Mouse (Mus musculus) liver, adult 2 months (tissue): ENCODE results near the gene Taar7d. TPM values are rescaled to one million over a fixed set of nuclear protein-coding genes. Genes with fewer than 3 reads are reported as not detected.

Source experiments
- DNase-seq: peaks from one replicate; pipeline ENCODE4 v3.0.0-alpha.2; 2011; ENCODE audit warnings: low read depth, low spot score; ENCODE audit errors: extremely low read depth
- H3K27ac ChIP-seq: fragments of 200-500 bp; replicated peaks from 2 replicates; pipeline ENCODE4 v1.5.1; 2012; ENCODE audit warnings: low read depth, mild to moderate bottlenecking, control low read depth, inconsistent platforms, low read length; ENCODE audit not compliant: insufficient read depth
- H3K27me3 ChIP-seq: fragments of 200-500 bp; 2 replicates; pipeline ENCODE4 v1.6.1; 2012; ENCODE audit warnings: mild to moderate bottlenecking, moderate library complexity, low read length, inconsistent platforms; ENCODE audit not compliant: control insufficient read depth, insufficient read depth
- H3K36me3 ChIP-seq: fragments of 200-500 bp; 2 replicates; pipeline ENCODE4 v1.6.1; 2012; ENCODE audit warnings: low read length, inconsistent platforms; ENCODE audit not compliant: control insufficient read depth, insufficient read depth
- H3K4me1 ChIP-seq: fragments of 200-500 bp; 2 replicates; pipeline ENCODE4 v1.6.1; 2011; ENCODE audit warnings: low read length; ENCODE audit not compliant: control insufficient read depth, insufficient read depth
- H3K4me3 ChIP-seq: fragments of 200-500 bp; 2 replicates; pipeline ENCODE4 v1.5.1; 2011; ENCODE audit warnings: low read depth, mild to moderate bottlenecking, control low read depth, low read length, moderate library complexity; ENCODE audit not compliant: insufficient read depth
- H3K79me2 ChIP-seq: fragments of 200-500 bp; 2 replicates; pipeline ENCODE4 v1.6.1; 2012; ENCODE audit warnings: inconsistent platforms, mild to moderate bottlenecking, low read length, moderate library complexity; ENCODE audit not compliant: control insufficient read depth, insufficient read depth
- H3K9ac ChIP-seq: fragments of 200-500 bp; 2 replicates; pipeline ENCODE4 v1.6.1; 2012; ENCODE audit warnings: low read depth, mild to moderate bottlenecking, control low read depth, inconsistent platforms, low read length
- CTCF ChIP-seq: fragments of 200-500 bp; IDR thresholded peaks from 2 replicates; pipeline ENCODE4 v1.5.1; 2011; ENCODE audit warnings: low read depth, low read length, control low read depth
- POLR2A ChIP-seq: fragments of 200-500 bp; IDR thresholded peaks from 2 replicates; pipeline ENCODE4 v1.6.1; 2011; ENCODE audit warnings: low read length, control low read depth; ENCODE audit not compliant: insufficient read depth; ENCODE audit errors: extremely low read depth
- WGBS: fragments of 180-500 bp; shearing (Covaris S2); methylation state at CpG from one replicate; pipeline ENCODE4 v1.1.7; 2018; 5-methylcytosine and 5-hydroxymethylcytosine counted together
- polyA plus RNA-seq: library from polyadenylated mRNA; depleted of rRNA; stranded (reverse); fragments of >200 nt; gene quantifications from 2 replicates; pipeline ENCODE4 v1.2.3, GENCODE M21; 2012
- total RNA-seq: library from RNA; depleted of rRNA; stranded (reverse); fragments of >200 nt; gene quantifications from 2 replicates; pipeline ENCODE4 v1.2.3, GENCODE M21; 2014

Gene Taar7d
- total and polyA plus RNA-seq, 2 experiments = not detected

GRCm38 (mm10) chr10:23999639-24000038, 27.4 kb upstream of the Taar7d start, which contains the start of gene Taar7b:
Taar7b (plus strand) TSS chr10:23999939.
- WGBS = 84% methylated on average over 1 of the region's 1 CpGs
- H3K4me3 ChIP-seq = no peak within 1 kb of the TSS
- H3K27ac ChIP-seq = no peak within 1 kb of the TSS
- no peak within 1 kb of the TSS for H3K9ac ChIP-seq
- H3K27me3 ChIP-seq = no peaks in the 10 kb centered on the region
- H3K79me2 ChIP-seq = no peaks in the 10 kb centered on the region
- no peak for TF ChIP-seq POLR2A
- no peaks in the 10 kb centered on the region for H3K36me3 ChIP-seq
- H3K4me1 ChIP-seq = no peaks in the 10 kb centered on the region
- DNase-seq = no peak

- no peak for DNase-seq
- H3K27ac ChIP-seq = no peak overlapping the region
- H3K9ac ChIP-seq = no peak overlapping the region
- H3K4me3 ChIP-seq = no peak overlapping the region
- WGBS = 79% methylated on average over 1 of the region's 1 CpGs
- H3K79me2 ChIP-seq = no peaks in the 10 kb centered on the region
- H3K36me3 ChIP-seq = no peaks in the 10 kb centered on the region
- no peak for TF ChIP-seq CTCF
- no peak for TF ChIP-seq POLR2A
- H3K27me3 ChIP-seq = no peaks in the 10 kb centered on the region
- no peaks in the 10 kb centered on the region for H3K4me1 ChIP-seq
These were observed 20.6 kb upstream of the Taar7d start for GRCm38 (mm10) chr10:24006442-24006841.

- WGBS = 56% methylated on average over 2 of the region's 2 CpGs
- H3K27ac ChIP-seq = no peak overlapping the region
- H3K36me3 ChIP-seq = no peaks in the 10 kb centered on the region
- no peaks in the 10 kb centered on the region for H3K27me3 ChIP-seq
- H3K79me2 ChIP-seq = no peaks in the 10 kb centered on the region
- no peak overlapping the region for H3K4me3 ChIP-seq
- no peak overlapping the region for H3K9ac ChIP-seq
- TF ChIP-seq POLR2A (no peak), CTCF (no peak)
- DNase-seq = no peak
- H3K4me1 ChIP-seq = no peaks in the 10 kb centered on the region
These were observed 20.0 kb upstream of the Taar7d start for GRCm38 (mm10) chr10:24007034-24007433.

GRCm38 (mm10) chr10:24008143-24008542, 18.9 kb upstream of the Taar7d start:
- Histone ChIP-seq H3K36me3 (no peaks in the 10 kb centered on the region), H3K27ac (no peak overlapping the region), H3K79me2 (no peaks in the 10 kb centered on the region), H3K4me1 (no peaks in the 10 kb centered on the region), H3K27me3 (no peaks in the 10 kb centered on the region), H3K4me3 (no peak overlapping the region), H3K9ac (no peak overlapping the region)
- DNase-seq = no peak
- WGBS = 89% methylated on average over 1 of the region's 1 CpGs
- TF ChIP-seq CTCF (no peak), POLR2A (no peak)

- H3K79me2 ChIP-seq = no peaks in the 10 kb centered on the region
These were observed 4.3 kb downstream of the Taar7d start for GRCm38 (mm10) chr10:24031347-24031746.

GRCm38 (mm10) chr10:24037314-24037713, 10.3 kb downstream of the Taar7d start, which contains the start of gene Taar7e:
Taar7e (plus strand) TSS chr10:24037614.
- no peaks in the 10 kb centered on the region for H3K27me3 ChIP-seq
- TF ChIP-seq POLR2A = no peak
- WGBS = 91% methylated on average over 2 of the region's 2 CpGs
- no peaks in the 10 kb centered on the region for H3K79me2 ChIP-seq
- no peaks in the 10 kb centered on the region for H3K4me1 ChIP-seq
- no peaks in the 10 kb centered on the region for H3K36me3 ChIP-seq
- no peak within 1 kb of the TSS for H3K4me3 ChIP-seq
- no peak within 1 kb of the TSS for H3K27ac ChIP-seq
- DNase-seq = no peak
- H3K9ac ChIP-seq = no peak within 1 kb of the TSS

More at GRCm38 (mm10) chr10:24031347-24031746, 4.3 kb downstream of the Taar7d start:
- Histone ChIP-seq H3K4me3 (no peak overlapping the region), H3K9ac (no peak overlapping the region), H3K36me3 (no peaks in the 10 kb centered on the region), H3K4me1 (no peaks in the 10 kb centered on the region), H3K27ac (no peak overlapping the region), H3K27me3 (no peaks in the 10 kb centered on the region)
- DNase-seq = no peak
- TF ChIP-seq POLR2A (no peak), CTCF (no peak)
